In the genomic region with DNA sequence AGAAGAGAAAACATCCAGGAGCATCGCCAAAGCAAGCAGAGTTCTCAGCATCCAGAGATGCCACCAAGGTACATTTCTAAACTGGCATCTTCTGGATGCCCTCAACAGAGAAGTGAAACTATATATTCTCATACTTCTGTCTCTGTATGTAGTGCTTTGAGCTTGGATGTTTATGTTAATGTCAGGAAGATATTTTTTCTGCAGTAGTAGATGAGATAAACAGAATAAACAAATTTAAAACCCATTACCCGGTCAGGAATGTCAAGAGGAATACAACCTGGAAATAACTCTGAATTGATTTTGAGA, we compare ENCODE assay signal across 24 mouse cellular contexts.
A peak's percentile ranks its signal among the peaks of the same experiment; 100 is the strongest.
DNase-seq lines count a peak whose midpoint lies in the region; ATAC-seq and TF ChIP-seq lines count a peak whose summit lies in the region.
"Had no signal": no experiment of that assay in that cellular context is flagged by ENCODE, and none has a peak within 500 bp of the region (broad histone marks: within the 10 kb centered on the region; RNA-seq: fewer than 3 reads in every experiment).

No protein-coding gene starts in this region.

- no peaks in the 10 kb centered on the region for H3K27me3 ChIP-seq in liver, postnatal 0 days (ENCODE audit: insufficient read depth, low read length)
- no peaks in the 10 kb centered on the region for H3K27me3 ChIP-seq in liver, embryonic 11.5 days (replicated peaks; ENCODE audit: control insufficient read depth, insufficient read depth, low read length)
- H3K27me3 ChIP-seq in CH12.LX (replicated peaks): no peaks in the 10 kb centered on the region
- H3K27me3 ChIP-seq: embryonic facial prominence, embryonic 13.5 days; embryonic facial prominence, embryonic 15.5 days; forebrain, embryonic 12.5 days had no signal

- no peak overlapping the region for H3K4me2 ChIP-seq in liver, postnatal 0 days (ENCODE audit: low read depth, low read length)
- no peak overlapping the region for H3K4me2 ChIP-seq in liver, embryonic 11.5 days
- H3K4me2 ChIP-seq in CH12.LX (ENCODE audit: insufficient read depth, low read depth, poor library complexity, severe bottlenecking): peak overlapping the region; percentile 61; the same call in 1 of the 2 replicates
- H3K4me2 ChIP-seq: embryonic facial prominence, embryonic 13.5 days; embryonic facial prominence, embryonic 15.5 days; forebrain, embryonic 12.5 days had no signal

- H3K9me3 ChIP-seq in liver, postnatal 0 days (ENCODE audit: low read length): no peaks in the 10 kb centered on the region
- H3K9me3 ChIP-seq in liver, embryonic 11.5 days (ENCODE audit: control insufficient read depth, low read length): no peaks in the 10 kb centered on the region
- peaks cover 2% of the 10 kb centered on the region for H3K9me3 ChIP-seq in CH12.LX (replicated peaks; ENCODE audit: low read length)
- H3K9me3 ChIP-seq: embryonic facial prominence, embryonic 13.5 days; embryonic facial prominence, embryonic 15.5 days; forebrain, embryonic 10.5 days; forebrain, embryonic 12.5 days had no signal

- H3K79me2 ChIP-seq in CH12.LX (replicated peaks; ENCODE audit: control insufficient read depth, extremely low read depth, insufficient read depth, poor library complexity, severe bottlenecking): no peaks in the 10 kb centered on the region

- no peak for TF ChIP-seq POLR2A in CH12.LX (IDR thresholded peaks at IDR 0.05; ENCODE audit: low read depth, low read length)

- no peak overlapping the region for H3K9ac ChIP-seq in liver, postnatal 0 days (replicated peaks)
- H3K9ac ChIP-seq in liver, embryonic 11.5 days (ENCODE audit: low read depth, low read length): no peak overlapping the region
- no peak overlapping the region for H3K9ac ChIP-seq in CH12.LX (ENCODE audit: insufficient read depth, low read depth)
- H3K9ac ChIP-seq: embryonic facial prominence, embryonic 13.5 days; embryonic facial prominence, embryonic 15.5 days; forebrain, embryonic 12.5 days had no signal

- no peak overlapping the region for H3K4me3 ChIP-seq in liver, postnatal 0 days (ENCODE audit: low read depth, low read length)
- no peak overlapping the region for H3K4me3 ChIP-seq in liver, embryonic 11.5 days (ENCODE audit: low read depth, low read length)
- no peak overlapping the region for H3K4me3 ChIP-seq in CH12.LX (replicated peaks in 1 of 3; ENCODE audit: low read depth in 2 of 3, low read length in 2 of 3, poor library complexity in 1 of 3)
- H3K4me3 ChIP-seq: embryonic facial prominence, embryonic 13.5 days; embryonic facial prominence, embryonic 15.5 days; erythroblast, embryonic 14.5 days; forebrain, embryonic 10.5 days; forebrain, embryonic 12.5 days had no signal

- H3K27ac ChIP-seq in liver, postnatal 0 days (ENCODE audit: low read depth): no peak overlapping the region
- no peak overlapping the region for H3K27ac ChIP-seq in liver, embryonic 11.5 days (ENCODE audit: low read depth, low read length)
- H3K27ac ChIP-seq in CH12.LX (ENCODE audit: insufficient read depth, low read depth): no peak overlapping the region
- H3K27ac ChIP-seq: embryonic facial prominence, embryonic 13.5 days; embryonic facial prominence, embryonic 15.5 days; forebrain, embryonic 10.5 days; forebrain, embryonic 12.5 days had no signal

- TF ChIP-seq RAD21 in CH12.LX (IDR thresholded peaks at IDR 0.05; ENCODE audit: low read depth, low read length): no peak

- DNase-seq in liver, postnatal 0 days: no peak
- DNase-seq in liver, embryonic 11.5 days (ENCODE audit: low spot score): no peak
- DNase-seq in CH12.LX (ENCODE audit: extremely low read depth): no peak
- no peak for DNase-seq in testis, postnatal 10 days (ENCODE audit: low spot score)
- no peak for DNase-seq in cerebellum, postnatal 36 days
- DNase-seq: adrenal gland, adult 2 months; adrenal gland, postnatal 10 days; adrenal gland, postnatal 25 days; cerebellum, adult 11 months; cerebellum, adult 18-20 months; cerebellum, adult 8-10 months; cerebellum, adult 9-11 months; cerebellum, postnatal 14 days; embryo, embryonic 11 days had no signal

- WGBS in liver, postnatal 0 days (ENCODE audit: insufficient replicate concordance): 51% methylated on average over 2 of the region's 2 CpGs
- WGBS in liver, embryonic 11.5 days: 69% methylated on average over 2 of the region's 2 CpGs

- peaks cover 3% of the 10 kb centered on the region; the same call in 1 of the 2 replicates for H3K4me1 ChIP-seq in liver, postnatal 0 days (ENCODE audit: insufficient read depth)
- no peaks in the 10 kb centered on the region for H3K4me1 ChIP-seq in liver, embryonic 11.5 days (replicated peaks; ENCODE audit: control insufficient read depth, insufficient read depth, low read length)
- H3K4me1 ChIP-seq in CH12.LX (ENCODE audit: control insufficient read depth in 1 of 2, insufficient read depth in 2 of 2): peaks cover 4 to 29% of the 10 kb centered on the region in 2 experiments
- H3K4me1 ChIP-seq: embryonic facial prominence, embryonic 13.5 days; embryonic facial prominence, embryonic 15.5 days; forebrain, embryonic 10.5 days; forebrain, embryonic 12.5 days had no signal

- TF ChIP-seq CTCF in liver, postnatal 0 days (IDR thresholded peaks at IDR 0.05; ENCODE audit: low read depth): no peak
- TF ChIP-seq CTCF in CH12.LX (conservative IDR thresholded peaks at IDR 0.05 in 1 of 2, IDR thresholded peaks at IDR 0.05 in 1 of 2; ENCODE audit: low read depth in 2 of 2, low read length in 2 of 2): no peak

- in situ Hi-C loops in CH12.LX (cut with MboI; ENCODE audit: low pct_ligation_motif_present, low pct_unique_long_range_greater_than_20kb, low sequenced_read_pairs): no loop called here

- H3K36me3 ChIP-seq in liver, postnatal 0 days (replicated peaks; ENCODE audit: insufficient read depth, low read length): no peaks in the 10 kb centered on the region
- H3K36me3 ChIP-seq in liver, embryonic 11.5 days (ENCODE audit: control insufficient read depth, insufficient read depth, low read length): no peaks in the 10 kb centered on the region
- H3K36me3 ChIP-seq in CH12.LX (replicated peaks in 1 of 2; ENCODE audit: control insufficient read depth in 1 of 2, insufficient read depth in 1 of 2, low read length in 1 of 2): no peaks in the 10 kb centered on the region
- H3K36me3 ChIP-seq: embryonic facial prominence, embryonic 13.5 days; embryonic facial prominence, embryonic 15.5 days; forebrain, embryonic 10.5 days; forebrain, embryonic 12.5 days had no signal

- dilution Hi-C loops in CH12.LX (cut with MboI; ENCODE audit: extremely low pct_ligation_motif_present, extremely low pct_unique_long_range_greater_than_20kb, low sequenced_read_pairs): no loop called here

- no peak for TF ChIP-seq EP300 in liver, postnatal 0 days (IDR thresholded peaks at IDR 0.05; ENCODE audit: low read depth)
- TF ChIP-seq EP300 in CH12.LX (IDR thresholded peaks at IDR 0.05; ENCODE audit: low read length): no peak

- 0 out of 2 replicates have a peak, but pooled peaks have one; percentile 19 for ATAC-seq in liver, postnatal 0 days
- no peak for ATAC-seq in liver, embryonic 11.5 days (replicated peaks; ENCODE audit: low FRiP score)
- ATAC-seq in granulocyte monocyte progenitor cell, adult 5-6 weeks (replicated peaks; ENCODE audit: poor library complexity, severe bottlenecking): peak; percentile 47
- ATAC-seq in megakaryocyte progenitor cell, adult 5-6 weeks (replicated peaks; ENCODE audit: poor library complexity): peak; percentile 62
- ATAC-seq: CD4-positive, CD25-positive, alpha-beta regulatory T cell, adult 4 months; forebrain, embryonic 14.5 days; forebrain, embryonic 16.5 days had no signal

TF ChIP-seq in CH12.LX, 34 proteins besides CTCF, POLR2A, EP300 and RAD21:
- TF ChIP-seq SMC3 (IDR thresholded peaks at IDR 0.05; ENCODE audit: low read depth, low read length) (no peak), MXI1 (IDR thresholded peaks at IDR 0.05; ENCODE audit: low read depth, low read length) (no peak), POLR2AphosphoS2 (IDR thresholded peaks at IDR 0.05; ENCODE audit: low read depth, low read length) (no peak), ZKSCAN1 (IDR thresholded peaks at IDR 0.05; ENCODE audit: borderline replicate concordance, low read depth, low read length) (no peak), IRF4 (IDR thresholded peaks at IDR 0.05; ENCODE audit: low read depth, low read length) (no peak), MAFK (IDR thresholded peaks at IDR 0.05; ENCODE audit: insufficient replicate concordance, low read length) (no peak), JUND (conservative IDR thresholded peaks at IDR 0.05; ENCODE audit: low read depth, low read length) (no peak), RCOR1 (conservative IDR thresholded peaks at IDR 0.05; ENCODE audit: low read depth, low read length) (no peak), BHLHE40 (IDR thresholded peaks at IDR 0.05; ENCODE audit: low read depth, low read length) (no peak; the same call in 1 of the 2 replicates), ELF1 (IDR thresholded peaks at IDR 0.05; ENCODE audit: low read depth, low read length) (no peak)
